Mouse (Mus musculus) heart, postnatal 14 days (tissue): ENCODE data around the gene Elavl1. TPM values are rescaled to one million over a fixed set of nuclear protein-coding genes. Genes with fewer than 3 reads are reported as not detected.
"Not testable (repeated sequence)": the region's sequence is repeated elsewhere in the genome, so short reads cannot be mapped to it uniquely, and the experiment has no call there.

Experiments used
- DNase-seq, 2 experiments: peaks; one replicate each; pipeline ENCODE4 v3.0.0; 2021 to 2022
- intact Hi-C: fragments of 180-260 bp; cut with DNase I; formaldehyde crosslinking; loops from one replicate; pipeline ENCODE4 v1.15.1; 2025
- total RNA-seq, 2 experiments: library from RNA; stranded (reverse); gene quantifications; 2 replicates each; pipeline ENCODE4 v1.2.3; 2021

Elavl1 gene
- total RNA-seq, 2 experiments from 2014 or later = 58.8 to 66.1 TPM

DNA sequence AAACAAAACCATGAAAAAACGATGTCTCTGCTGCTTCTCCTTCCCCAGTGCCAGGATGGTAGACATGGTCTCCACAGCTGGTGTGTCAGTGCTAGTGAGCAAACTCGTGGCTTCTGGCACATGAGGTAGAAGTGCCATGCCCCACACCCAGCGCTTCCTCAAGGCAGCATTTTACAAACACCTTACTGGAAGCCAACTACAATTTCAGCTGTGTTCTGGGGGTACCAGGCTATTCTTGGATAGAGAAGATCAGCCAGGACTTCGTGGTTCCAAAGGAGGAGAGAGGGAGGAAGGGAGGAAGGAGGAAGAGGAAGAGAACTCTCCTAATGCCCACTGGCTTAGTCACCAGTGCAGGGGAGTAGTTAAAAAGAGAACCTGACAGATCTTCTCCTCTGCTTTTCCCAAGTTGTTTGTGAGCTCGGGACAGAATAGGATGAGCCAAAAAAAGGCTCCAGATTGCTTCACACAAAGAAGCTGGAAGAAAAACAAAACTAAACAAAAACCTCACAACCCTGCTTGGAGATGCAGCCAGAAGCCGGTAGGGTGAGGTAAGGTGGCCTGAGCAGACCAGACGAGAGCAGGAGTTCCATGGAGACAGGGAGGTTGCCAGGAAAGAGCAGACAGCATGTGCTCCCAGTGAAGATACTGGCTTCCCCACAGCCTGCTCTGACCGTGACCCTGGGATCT, 62.0 kb downstream of the Elavl1 start:
- no peak for DNase-seq
- intact Hi-C loops = no loop called here

DNA sequence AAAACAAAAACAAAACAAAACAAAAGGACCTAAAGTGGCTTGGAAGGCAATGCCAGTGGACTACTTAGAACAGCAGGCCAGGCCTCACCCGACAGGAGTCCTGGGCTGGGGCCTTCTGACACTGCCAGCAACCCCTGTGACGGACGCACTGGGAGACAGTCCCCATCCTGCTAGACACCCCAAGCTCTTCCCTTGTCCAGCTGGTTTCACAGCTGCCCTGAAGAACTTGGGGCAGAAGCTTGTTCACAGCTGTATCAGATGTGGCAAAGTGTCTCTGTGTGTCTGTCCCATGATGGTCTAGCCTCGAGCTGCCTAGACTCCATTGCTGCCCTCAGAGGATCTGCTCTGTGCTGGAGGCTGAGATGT, 65.4 kb downstream of the Elavl1 start:
- intact Hi-C loops = loop anchor here (2.0 kb wide), 1 partner anchor 119 kb away; no protein-coding TSS in a partner anchor

DNA sequence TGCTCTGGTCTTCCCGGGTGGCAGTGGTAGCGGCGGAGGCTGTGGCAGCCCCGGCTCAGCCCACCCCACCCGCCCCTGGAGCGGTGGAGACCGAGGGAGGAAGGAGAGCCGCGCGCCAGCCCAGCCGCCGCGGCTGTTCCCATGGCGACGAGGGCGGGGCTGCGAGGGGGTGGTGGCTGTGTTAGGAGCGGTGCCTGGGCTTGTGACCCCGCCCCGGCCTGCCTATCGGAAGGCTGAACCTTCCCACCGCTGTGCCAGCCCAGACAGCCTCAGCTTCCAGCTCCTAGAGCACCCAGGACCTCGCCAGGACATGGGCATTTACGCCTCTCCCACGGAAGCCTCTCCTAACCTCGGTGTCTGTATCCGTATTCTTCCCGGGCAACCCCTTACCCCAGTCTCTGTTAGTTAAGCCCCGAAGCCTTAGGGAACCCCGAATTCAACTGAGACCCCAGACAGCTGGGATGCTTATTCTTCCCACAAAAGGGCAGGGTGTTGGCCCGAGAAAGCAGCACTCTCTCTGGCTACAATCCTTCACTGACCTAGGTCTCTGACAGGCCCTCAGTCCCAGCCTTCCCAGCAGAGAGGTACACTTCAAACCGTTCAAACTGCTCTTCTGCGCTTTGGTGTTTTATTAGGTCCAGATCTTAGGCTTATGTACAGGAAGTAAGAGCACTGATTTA, 65.9 kb downstream of the Elavl1 start, which contains the start of gene Ctxn1:
TSS of gene Ctxn1 (minus strand) at position 150 of the 680 bp plus-strand sequence.
- peak; percentile 97 to 98 for DNase-seq
- intact Hi-C loops = loop anchor here (2.0 kb wide), 1 partner anchor 118 kb away; no protein-coding TSS in a partner anchor

More for the DNA sequence above, 65.4 kb downstream of the Elavl1 start:
- DNase-seq = no peak

DNA sequence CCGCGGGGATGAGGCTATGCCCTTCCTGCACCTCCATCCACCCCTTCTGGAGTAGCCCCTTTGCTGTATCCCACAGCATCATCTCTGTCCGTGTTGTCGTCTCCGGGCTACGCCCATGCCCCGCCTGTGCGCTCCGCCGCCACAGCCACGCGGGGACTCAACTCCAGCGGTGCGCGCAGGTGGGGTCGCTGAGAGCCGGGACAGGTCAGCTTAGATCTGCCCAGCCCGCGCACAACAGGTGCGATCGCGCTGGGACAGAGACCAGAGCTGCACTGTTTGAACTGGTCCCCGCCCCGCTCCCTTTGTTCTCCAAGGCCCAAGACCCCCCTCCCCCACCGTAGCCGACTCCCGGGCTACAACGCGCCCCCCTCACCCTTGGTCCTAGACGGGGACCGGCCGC, 66.5 kb downstream of the Elavl1 start:
- intact Hi-C loops = loop anchor here (2.0 kb wide), 1 partner anchor 118 kb away; no protein-coding TSS in a partner anchor
- peak in 1 of 2 experiments; percentile 20 for DNase-seq

DNA sequence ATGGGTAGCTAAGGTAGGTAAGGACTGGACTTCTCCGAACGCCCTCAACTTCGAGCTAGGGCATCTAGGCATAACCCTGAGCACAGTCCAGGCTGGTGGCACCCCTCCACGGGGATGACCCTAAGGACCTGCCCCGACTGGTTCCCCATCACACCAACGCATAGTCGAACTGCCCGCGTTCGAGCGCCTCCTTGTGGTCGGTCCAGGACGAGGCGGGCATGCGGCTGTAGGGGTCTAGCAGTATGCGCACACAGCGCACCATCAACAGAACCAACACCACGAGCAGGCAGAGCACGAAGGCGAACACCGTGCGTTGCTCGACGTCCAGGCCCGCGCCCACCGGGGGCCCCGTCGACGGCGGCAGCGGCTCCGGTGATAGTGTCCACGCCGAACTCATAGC, 67.0 kb downstream of the Elavl1 start:
- intact Hi-C loops = loop anchor here (2.0 kb wide), 1 partner anchor 117 kb away; no protein-coding TSS in a partner anchor
- peak; percentile 76 to 84 for DNase-seq

DNA sequence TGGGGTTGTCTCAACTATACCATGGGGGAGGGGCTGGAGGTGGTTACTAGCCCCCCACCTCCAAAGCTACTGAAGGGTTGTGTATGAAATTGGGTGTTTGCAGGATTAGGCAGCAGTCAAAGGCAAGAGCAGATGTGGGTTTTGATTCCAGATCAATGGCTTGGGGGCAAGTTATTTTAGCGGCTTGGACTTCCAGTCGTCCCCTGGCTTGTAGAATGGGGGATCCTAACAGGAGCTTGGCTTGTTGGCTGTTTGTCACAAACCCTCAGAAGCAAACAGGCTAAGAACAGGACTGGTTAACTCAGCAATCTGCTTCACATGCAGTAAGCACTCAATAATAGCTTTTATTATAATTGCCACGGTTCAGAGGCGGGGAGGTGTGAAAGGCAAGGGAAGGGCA, 67.9 kb downstream of the Elavl1 start:
- no peak for DNase-seq
- intact Hi-C loops = no loop called here

DNA sequence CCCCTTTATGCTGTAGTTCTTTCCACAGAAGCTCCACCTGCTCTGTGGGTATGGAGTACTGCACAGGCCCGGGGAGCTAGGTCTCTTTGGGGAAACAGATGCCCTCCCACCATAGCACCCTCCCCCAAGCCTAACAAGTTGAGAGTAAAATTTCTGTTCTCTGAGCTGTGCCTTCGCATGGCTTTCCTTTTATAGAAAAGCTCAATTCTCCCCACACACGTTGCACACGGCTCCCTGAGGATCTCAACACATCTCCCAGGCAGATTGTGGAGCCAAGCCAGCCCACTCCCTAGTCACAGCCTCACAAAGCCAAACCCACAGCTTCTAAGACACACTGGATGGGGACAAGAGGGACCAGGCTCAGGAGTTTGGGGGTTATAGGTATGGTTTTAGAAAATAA, 68.3 kb downstream of the Elavl1 start:
- intact Hi-C loops = no loop called here
- DNase-seq = no peak

DNA sequence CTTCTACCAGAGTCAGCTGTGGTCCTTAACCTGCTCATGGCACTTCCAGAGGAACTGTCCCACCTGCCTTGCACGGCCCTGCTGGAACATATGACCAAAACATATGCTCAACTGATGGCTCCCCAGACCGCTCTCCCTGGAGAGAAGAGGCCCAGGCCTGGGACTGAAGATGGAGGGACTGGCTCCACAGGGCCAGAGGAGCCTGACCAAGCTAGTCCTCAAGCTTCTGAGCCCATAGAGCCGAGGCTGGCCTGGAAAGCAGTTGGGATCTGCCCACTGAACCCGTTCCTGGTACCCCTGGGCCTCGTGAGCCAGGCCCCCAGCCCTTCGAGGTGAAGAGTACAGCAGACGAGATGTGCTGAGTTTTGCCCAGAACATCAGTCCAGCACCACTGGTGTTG, 69.7 kb downstream of the Elavl1 start:
- DNase-seq, intact Hi-C loops: not testable (repeated sequence)

DNA sequence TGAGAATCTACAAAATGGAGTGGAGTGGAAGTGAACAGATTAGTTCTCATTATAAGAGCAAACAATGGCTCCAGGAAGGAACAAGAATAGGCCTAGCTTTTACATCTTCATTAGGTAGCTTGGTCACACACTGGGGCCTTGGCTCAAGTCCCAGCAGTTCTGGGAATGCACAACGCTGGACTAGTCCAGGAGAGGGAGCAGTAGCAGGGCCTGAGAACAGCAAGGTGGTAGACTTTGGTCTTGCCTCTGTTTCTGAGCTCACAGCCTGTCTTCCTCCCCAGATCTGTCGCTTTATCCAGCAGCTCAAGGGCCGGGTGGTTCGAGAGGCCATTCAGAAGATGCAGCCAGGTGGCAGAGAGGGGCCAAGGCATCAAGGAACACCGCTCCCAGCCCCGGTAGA, 71.2 kb downstream of the Elavl1 start:
- peak; percentile 53 to 69 for DNase-seq
- intact Hi-C loops = loop anchor here (5.0 kb wide), 1 partner anchor 62 kb away; no protein-coding TSS in a partner anchor

DNA sequence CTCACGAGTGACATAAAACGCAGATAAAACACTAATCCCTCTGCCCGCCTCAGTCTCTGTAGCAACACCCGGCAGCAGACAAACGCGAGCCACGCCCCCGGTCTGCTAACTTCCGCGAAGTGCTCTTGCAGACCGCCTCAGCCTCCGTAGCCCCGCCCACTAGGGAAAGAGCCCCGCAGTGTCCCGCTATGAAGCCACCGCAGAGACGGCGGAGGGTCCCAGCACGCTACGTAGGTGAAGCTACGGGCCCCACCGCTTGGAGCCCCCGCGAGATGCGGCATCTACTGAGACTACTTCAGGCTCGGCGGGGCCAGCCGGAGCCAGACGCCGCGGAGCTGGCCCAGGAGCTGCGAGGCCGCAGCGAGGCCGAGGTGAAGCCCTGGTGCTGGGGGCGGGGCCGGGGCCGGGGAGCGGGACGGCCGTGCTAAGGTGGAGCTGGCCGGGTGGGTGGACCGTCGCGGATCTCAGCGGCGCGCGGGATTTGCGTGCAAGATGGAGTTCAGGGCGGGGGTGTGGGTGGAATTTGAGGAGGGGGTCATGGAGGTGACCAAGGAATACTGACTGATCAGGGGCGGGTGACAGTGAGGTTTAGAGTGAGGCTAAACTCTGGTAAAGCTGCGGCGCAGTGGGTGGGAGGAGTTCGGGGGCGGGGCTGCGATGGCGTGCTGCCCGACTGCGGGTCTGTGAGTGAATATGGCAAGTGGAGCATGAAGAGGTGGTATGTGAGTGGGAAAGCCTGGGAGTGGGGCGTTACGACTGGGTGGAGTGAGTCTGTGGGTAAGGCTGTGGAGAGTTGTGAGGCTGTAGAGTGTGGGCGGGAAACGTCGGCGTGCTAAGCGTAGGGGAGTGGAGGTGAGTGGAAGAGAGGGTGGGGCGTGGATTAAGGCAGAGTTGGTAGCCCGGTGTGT, 72.0 kb downstream of the Elavl1 start, which contains the start of gene Snapc2:
TSS of gene Snapc2 (plus strand) at position 147 of the 908 bp plus-strand sequence.
- DNase-seq = peak; percentile 95 to 96
- intact Hi-C loops = loop anchor here (5.0 kb wide), 1 partner anchor 61 kb away; no protein-coding TSS in a partner anchor

DNA sequence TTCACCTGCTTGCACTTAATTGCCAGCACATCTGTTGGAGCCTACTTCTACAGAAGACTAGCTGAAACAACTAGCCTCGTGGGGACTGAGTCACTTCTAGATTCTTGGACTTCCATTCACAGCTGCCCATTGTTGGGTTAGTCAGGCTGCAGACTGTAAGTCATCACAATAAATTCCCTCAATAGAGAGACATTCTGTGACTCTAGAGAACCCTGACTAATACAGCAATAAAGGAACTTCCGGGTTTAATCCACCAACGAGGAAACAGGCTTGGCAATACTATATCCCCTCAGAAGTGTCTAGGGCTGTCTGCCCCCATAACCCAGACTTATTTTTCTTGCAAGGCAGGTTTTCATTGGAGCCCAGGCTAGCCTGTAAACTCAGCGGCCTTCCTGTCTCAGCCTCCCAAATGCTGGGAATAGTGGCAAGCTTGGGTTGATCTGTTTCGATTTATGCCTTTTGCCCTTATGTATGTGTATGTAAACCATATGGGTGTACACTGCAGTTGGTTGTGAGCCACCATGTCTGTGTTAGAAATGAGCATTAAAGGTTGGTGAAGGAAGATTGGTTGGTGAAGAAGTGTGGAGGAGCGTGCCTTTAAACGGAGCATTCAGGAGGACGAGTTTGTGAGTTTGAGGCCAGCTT, 73.0 kb downstream of the Elavl1 start:
- intact Hi-C loops = loop anchor here (5.0 kb wide), 1 partner anchor 60 kb away; no protein-coding TSS in a partner anchor
- DNase-seq = no peak

DNA sequence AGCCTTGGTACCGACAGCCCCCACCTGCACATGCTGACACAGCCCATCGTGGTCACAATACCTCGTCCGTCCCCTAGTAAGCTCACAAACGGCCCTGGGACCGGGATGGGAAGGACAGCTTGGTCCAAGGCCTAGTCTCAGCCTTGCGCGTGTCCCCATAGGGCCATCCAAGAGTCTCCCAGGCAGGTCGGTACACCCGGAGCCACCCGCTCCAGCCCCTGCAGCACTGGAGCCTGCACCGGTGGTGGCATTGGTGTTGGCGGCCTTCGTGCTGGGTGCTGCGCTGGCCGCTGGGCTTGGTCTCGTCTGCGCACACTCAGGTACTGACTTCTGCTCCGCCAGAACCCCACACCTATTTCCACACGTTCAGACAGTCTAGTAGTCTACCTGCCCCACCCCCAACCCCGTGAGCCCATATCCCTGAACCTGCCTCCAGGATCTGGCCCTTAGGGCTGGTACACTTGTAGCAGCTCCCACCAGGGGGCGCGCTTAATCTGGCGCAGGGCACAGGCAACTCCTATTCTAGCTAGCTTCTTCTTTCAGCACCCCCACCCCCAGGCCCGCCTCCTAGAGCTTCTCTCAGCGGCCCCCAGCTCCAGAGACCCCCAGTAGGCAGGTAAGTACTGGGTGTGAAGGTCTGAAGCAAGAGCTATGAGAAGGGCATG, 74.8 kb downstream of the Elavl1 start:
- DNase-seq = peak; percentile 89 to 92
- intact Hi-C loops = loop anchor here (2.0 to 5.0 kb wide), 2 partner anchors 58 to 72 kb away; no protein-coding TSS in a partner anchor

DNA sequence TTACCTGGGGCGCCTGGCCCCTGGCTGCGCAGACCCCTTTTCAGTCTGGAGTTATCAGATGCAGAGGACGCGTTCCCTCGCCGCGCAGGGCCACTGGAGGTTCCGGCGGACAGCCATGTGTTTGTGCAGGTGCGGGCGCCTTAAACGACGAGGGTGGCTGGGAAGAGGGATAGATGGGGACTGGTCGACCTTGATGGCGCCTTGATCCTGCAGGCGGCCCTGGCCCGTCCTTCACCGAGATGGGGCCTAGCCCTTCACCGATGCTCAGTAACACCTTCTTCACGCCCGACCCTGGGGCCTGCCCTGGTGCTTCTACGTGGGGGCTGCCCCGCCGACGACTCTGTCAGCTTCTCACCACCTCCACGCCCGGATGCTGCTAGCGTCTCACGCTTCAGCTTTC, 76.0 kb downstream of the Elavl1 start:
- intact Hi-C loops = no loop called here
- DNase-seq = peak; percentile 43 to 57

DNA sequence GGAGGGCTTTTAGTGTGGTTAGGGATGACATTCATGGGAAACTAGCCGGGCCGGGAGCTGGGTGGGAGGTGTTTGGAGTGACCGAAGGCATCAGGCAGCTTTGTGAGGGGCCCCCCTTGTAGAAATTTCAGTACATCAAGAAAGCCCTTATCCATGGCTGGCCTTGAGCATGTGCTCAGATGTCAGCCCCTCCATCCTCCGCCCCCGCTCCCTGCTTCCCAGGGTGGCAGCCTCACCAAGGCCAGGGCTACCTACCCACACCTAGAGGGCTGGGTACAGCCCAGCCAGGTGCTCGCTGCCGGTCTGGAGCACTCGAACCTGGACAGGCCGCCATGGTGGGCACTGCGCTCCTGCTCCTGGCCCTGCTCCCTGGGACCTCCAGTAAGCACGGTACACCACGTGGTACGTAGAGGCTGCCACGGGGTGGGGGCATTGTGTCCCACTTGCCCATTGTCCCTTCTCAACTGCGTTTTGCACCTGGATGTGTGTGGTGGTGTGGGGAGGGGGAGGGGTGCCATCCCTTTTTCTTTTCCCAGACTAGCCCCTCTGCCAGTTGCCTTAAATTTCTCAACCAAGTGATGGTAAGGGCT, 77.2 kb downstream of the Elavl1 start, which contains the start of gene Tgfbr3l:
TSS of gene Tgfbr3l (plus strand) at position 264 of the 590 bp plus-strand sequence.
- intact Hi-C loops = no loop called here
- DNase-seq = no peak

DNA sequence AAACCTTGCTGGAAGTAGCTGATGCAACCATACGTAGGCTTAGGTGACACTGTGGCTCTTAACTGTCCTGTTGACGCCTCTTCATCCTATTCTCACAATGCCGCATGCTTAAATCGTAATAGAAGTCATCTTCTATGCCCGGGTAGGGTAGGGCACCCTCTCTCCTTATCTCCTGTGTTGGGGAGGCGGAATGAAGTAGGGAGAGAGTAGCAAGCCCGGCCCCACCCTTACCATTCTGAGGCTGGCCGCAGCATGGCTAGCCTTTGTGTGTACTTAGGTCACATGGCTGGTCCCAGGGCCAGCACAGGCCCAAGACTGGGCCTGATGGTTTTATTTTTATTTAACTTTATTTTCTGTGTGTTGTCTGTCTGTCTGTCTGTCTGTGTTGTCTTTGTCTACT, 78.0 kb downstream of the Elavl1 start:
- DNase-seq = no peak
- intact Hi-C loops = no loop called here

DNA sequence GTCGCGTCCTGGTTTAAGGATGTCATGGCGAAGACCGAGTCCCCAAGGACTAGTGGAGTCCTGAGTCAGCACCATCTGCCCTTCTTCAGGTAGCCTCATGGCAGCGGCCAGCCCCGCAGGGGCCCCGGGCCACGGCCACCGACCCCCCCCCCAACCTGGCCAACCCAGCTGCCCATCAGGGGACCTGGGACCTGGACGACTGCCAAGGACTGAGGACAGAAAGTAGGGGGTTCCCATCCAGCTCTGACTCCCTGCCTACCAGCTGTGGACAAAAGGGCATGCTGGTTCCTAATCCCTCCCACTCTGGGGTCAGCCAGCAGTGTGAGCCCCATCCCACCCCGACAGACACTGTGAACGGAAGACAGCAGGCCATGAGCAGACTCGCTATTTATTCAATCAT, 79.5 kb downstream of the Elavl1 start:
- DNase-seq = no peak
- intact Hi-C loops = no loop called here

DNA sequence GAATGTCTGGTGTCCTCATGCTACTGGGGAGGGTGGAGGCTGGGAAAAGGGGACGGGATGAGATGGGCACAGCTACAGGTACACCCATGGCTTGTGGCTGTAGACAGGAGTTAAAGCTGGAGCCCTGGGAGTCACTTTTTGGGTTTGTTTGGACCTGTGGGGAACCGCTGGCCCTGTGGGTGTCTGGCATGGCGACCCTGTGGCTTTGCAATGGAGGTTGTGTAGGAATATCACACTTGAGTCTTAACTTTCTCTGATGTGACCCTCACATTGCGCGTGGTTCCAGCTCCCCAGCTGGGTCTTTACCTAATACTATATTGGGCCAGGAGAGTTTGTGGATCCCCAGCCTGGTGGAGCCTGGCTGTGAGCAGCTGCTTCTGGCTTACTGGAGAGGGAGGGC, 80.2 kb downstream of the Elavl1 start:
- intact Hi-C loops = no loop called here
- DNase-seq = no peak

DNA sequence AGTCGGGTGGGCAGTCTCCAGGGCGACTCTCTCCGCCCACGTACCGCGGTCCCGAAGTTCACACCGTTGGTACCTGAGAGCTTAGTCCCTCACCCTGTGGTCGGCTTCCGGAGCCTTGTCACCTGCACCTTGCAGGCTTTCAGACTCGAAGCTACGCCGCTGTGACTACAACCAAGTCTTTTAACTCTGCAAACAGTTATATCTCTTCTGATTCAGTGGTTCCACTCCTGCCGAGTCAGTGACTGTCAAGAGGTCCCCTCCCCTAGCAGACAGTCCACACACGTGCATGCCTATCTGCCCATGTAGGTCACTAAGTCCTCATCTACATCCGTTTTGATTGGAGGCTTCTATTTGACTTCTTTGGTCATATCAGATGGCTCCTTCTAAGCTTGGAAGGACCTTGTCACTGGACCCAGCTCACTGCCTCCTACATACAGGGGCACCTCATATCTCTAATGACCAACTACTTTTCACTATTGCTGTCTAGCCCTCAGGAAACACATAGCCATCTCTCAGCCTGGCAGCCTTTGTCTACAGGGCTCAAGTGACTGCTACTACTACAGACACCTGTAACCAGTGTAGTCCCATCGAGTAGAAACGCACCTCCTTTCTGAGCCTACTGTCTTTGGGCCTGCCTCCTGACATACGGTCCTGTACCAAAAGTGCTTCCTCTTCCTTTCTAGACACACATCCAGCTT, 85.9 kb downstream of the Elavl1 start:
- no peak for DNase-seq
- intact Hi-C loops = loop anchor here (5.0 to 10.0 kb wide), 2 partner anchors 47 to 435 kb away; no protein-coding TSS in a partner anchor
